In the genomic region with DNA sequence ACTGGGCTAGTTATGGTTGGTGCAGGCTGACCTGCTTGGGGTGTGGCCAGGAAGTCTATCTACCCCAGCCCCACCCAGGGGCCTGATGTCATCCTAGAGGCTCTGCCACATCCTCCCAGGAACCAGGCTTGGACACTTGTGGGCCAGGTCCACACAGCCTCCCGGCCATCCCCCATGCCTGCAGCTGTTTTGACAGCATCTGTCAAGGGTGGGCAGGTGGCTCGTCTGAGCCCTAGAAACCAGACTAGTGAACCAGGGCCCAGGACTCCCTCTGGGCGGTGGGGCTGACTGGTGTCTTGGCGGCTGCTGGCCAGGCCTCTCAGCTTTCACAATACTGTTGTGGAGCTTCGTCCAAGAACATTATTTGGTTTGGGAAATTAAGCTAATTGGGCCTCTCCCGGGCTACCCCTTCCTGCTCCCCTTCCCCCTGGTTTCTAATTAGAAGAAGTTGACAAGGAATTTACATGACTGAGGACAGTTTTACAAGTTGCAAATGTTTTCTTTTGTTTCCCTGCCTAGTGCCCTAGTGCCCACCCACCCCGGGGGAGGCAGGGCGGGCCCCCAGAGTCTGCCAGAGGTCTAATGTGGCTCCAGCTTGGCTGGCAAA, we compare ENCODE assay signal across 8 mouse cellular contexts. TPM values are rescaled to one million over a fixed set of nuclear protein-coding genes. Genes with fewer than 3 reads are reported as not detected.
DNase-seq lines count a peak whose midpoint lies in the region; ATAC-seq and TF ChIP-seq lines count a peak whose summit lies in the region.

No protein-coding gene starts in this region.

- H3K4me2 ChIP-seq in forebrain, embryonic 13.5 days: no peak overlapping the region

- no peak overlapping the region for H3K9ac ChIP-seq in forebrain, embryonic 13.5 days

- H3ac ChIP-seq in C2C12 (ENCODE audit: control insufficient read depth, insufficient read length, low read depth): no peak overlapping the region

- peaks cover 41% of the 10 kb centered on the region for H3K79me2 ChIP-seq in C2C12 (ENCODE audit: control insufficient read depth, insufficient read depth)

- intact Hi-C loops in heart, postnatal 10 days (cut with DNase I): no loop called here

- peak overlapping the region; percentile 55 for H3K27ac ChIP-seq in forebrain, embryonic 13.5 days
- H3K27ac ChIP-seq in limb, embryonic 10.5 days: peak overlapping the region; percentile 61

- H3K9me3 ChIP-seq in forebrain, embryonic 13.5 days (replicated peaks): no peaks in the 10 kb centered on the region
- no peaks in the 10 kb centered on the region for H3K9me3 ChIP-seq in limb, embryonic 10.5 days (replicated peaks)

- peaks cover 6% of the 10 kb centered on the region for H3K79me3 ChIP-seq in C2C12 (ENCODE audit: low read depth)

- DNase-seq in heart, adult 11 months: peak; percentile 96
- no peak for DNase-seq in heart, postnatal 10 days
- no peak for DNase-seq in limb, embryonic 10.5 days (ENCODE audit: low spot score)
- peak; percentile 46 for DNase-seq in retina, embryonic 14.5 days (ENCODE audit: low spot score)
- no peak for DNase-seq in cerebellum, adult 9-11 months
- no peak for DNase-seq in urinary bladder, adult 2 months (ENCODE audit: low spot score)

- no peak for TF ChIP-seq CTCF in C2C12 (IDR thresholded peaks at IDR 0.05; ENCODE audit: control insufficient read depth, insufficient read depth, insufficient read length)

- no peaks in the 10 kb centered on the region for H3K27me3 ChIP-seq in C2C12 (ENCODE audit: control insufficient read depth, insufficient read depth, insufficient read length)
- peaks cover 55% of the 10 kb centered on the region for H3K27me3 ChIP-seq in forebrain, embryonic 13.5 days
- no peaks in the 10 kb centered on the region for H3K27me3 ChIP-seq in limb, embryonic 10.5 days (ENCODE audit: low read depth, poor library complexity, severe bottlenecking)

- peak; percentile 86 for ATAC-seq in forebrain, embryonic 13.5 days

- no peak overlapping the region for H3K4me3 ChIP-seq in C2C12 (ENCODE audit: insufficient read depth, poor library complexity, severe bottlenecking)
- H3K4me3 ChIP-seq in forebrain, embryonic 13.5 days: no peak overlapping the region
- H3K4me3 ChIP-seq in limb, embryonic 10.5 days: no peak overlapping the region

- 24% methylated on average over 8 of the region's 8 CpGs for WGBS in forebrain, embryonic 13.5 days
- 52% methylated on average over 8 of the region's 8 CpGs for whole genome bisulfite sequencing in limb, embryonic 10.5 days

- peaks cover 22% of the 10 kb centered on the region for H3K36me3 ChIP-seq in C2C12 (ENCODE audit: control insufficient read depth, insufficient read depth)
- H3K36me3 ChIP-seq in forebrain, embryonic 13.5 days (ENCODE audit: poor library complexity, severe bottlenecking): peaks cover 50% of the 10 kb centered on the region
- H3K36me3 ChIP-seq in limb, embryonic 10.5 days: peaks cover 94% of the 10 kb centered on the region

- H3K4me1 ChIP-seq in forebrain, embryonic 13.5 days: peaks cover 54% of the 10 kb centered on the region
- peaks cover 65% of the 10 kb centered on the region for H3K4me1 ChIP-seq in limb, embryonic 10.5 days

TF ChIP-seq in C2C12, 6 proteins besides CTCF, POLR2A, EP300 and RAD21:
- TF ChIP-seq CEBPB (IDR thresholded peaks at IDR 0.05; ENCODE audit: low read depth) (no peak), MYOD1 (IDR thresholded peaks at IDR 0.05; ENCODE audit: control insufficient read depth, insufficient read length, low read depth) (peak; percentile 99), USF1 (IDR thresholded peaks at IDR 0.05; ENCODE audit: low read depth) (no peak), FOSL1 (IDR thresholded peaks at IDR 0.05; ENCODE audit: insufficient read depth, low read length, poor library complexity, severe bottlenecking) (no peak), MYOG (IDR thresholded peaks at IDR 0.05; ENCODE audit: control insufficient read depth, extremely low read depth, insufficient read length) (no peak), MAX (IDR thresholded peaks at IDR 0.05) (peak; percentile 68)

RNA-seq across cellular contexts. Expression of gene Bahcc1, which starts 36.9 kb away (rescaled TPM):
- 10 to 100 TPM in 1 of 2 experiments, 1 to 10 TPM in 1; 8.8 to 14.1 TPM for total RNA-seq in heart, postnatal 10 days (2021)
- polyA plus RNA-seq in C2C12 (2012; fragmentation: generic; extraction: Trizol): 10.8 TPM
- polyA plus RNA-seq in forebrain, embryonic 13.5 days (2015; fragmentation: Nextera tagmentation; extraction: Ambion mirVana): 17.2 TPM in 2 replicates
- 19.9 and 20.3 TPM in 2 replicates for polyA plus RNA-seq in limb, embryonic 10.5 days (2016; fragmentation: Nextera tagmentation; extraction: Ambion mirVana)
- 4.3 and 8.2 TPM in 2 replicates for polyA plus RNA-seq in urinary bladder, adult 2 months (2012; rRNA removed)

Comparison
In these comparisons a context has a peak if more than half of its experiments do, and no peak if none do; other contexts are left out.
1. DNase-seq: peak in heart, adult 11 months (single experiment) and retina, embryonic 14.5 days (single experiment); none in heart, postnatal 10 days (0 of 2), limb, embryonic 10.5 days (single experiment), cerebellum, adult 9-11 months (single experiment) and urinary bladder, adult 2 months (single experiment).